Mouse (Mus musculus) lung, postnatal 0 days (tissue): Measurements from ENCODE around the gene Gm17304. TPM values are rescaled to one million over a fixed set of nuclear protein-coding genes. Genes with fewer than 3 reads are reported as not detected.

ENCODE experiments used
- ATAC-seq: fragments of 200-750 bp; cut with Nextera tagmentation; 2 replicates; pipeline ENCODE4 v1.8.0; 2017; ENCODE audit warnings: moderate library complexity
- DNase-seq: peaks from one replicate; pipeline ENCODE4 v3.0.0-alpha.2; 2016; ENCODE audit warnings: low spot score
- H3K27ac ChIP-seq: fragments of 300-500 bp; sonication (generic); 2 replicates; pipeline ENCODE4 v1.5.1; 2014; ENCODE audit warnings: antibody characterized with exemption, mild to moderate bottlenecking, low read length, mixed read lengths
- H3K27me3 ChIP-seq: fragments of 300-500 bp; sonication (generic); replicated peaks from 2 replicates; pipeline ENCODE4 v1.6.1; 2014; ENCODE audit warnings: low read length, mixed read lengths; ENCODE audit not compliant: insufficient read depth
- H3K36me3 ChIP-seq: fragments of 300-500 bp; sonication (generic); 2 replicates; pipeline ENCODE4 v1.6.1; 2014; ENCODE audit warnings: low read length, mixed read lengths; ENCODE audit not compliant: insufficient read depth
- H3K4me1 ChIP-seq: fragments of 300-500 bp; sonication (generic); 2 replicates; pipeline ENCODE4 v1.6.1; 2014; ENCODE audit warnings: antibody characterized with exemption, low read depth, low read length, mixed read lengths; ENCODE audit not compliant: insufficient read depth
- H3K4me2 ChIP-seq: fragments of 300-500 bp; sonication (generic); replicated peaks from 2 replicates; pipeline ENCODE4 v1.6.1; 2014; ENCODE audit warnings: low read depth, mild to moderate bottlenecking, low read length, moderate library complexity, mixed read lengths
- H3K4me3 ChIP-seq: fragments of 300-500 bp; sonication (generic); 2 replicates; pipeline ENCODE4 v1.5.1; 2014; ENCODE audit warnings: low read depth, low read length
- H3K9ac ChIP-seq: fragments of 300-500 bp; sonication (generic); replicated peaks from 2 replicates; pipeline ENCODE4 v1.6.1; 2014; ENCODE audit warnings: low read depth, mild to moderate bottlenecking
- H3K9me3 ChIP-seq: fragments of 300-500 bp; sonication (generic); 2 replicates; pipeline ENCODE4 v1.6.1; 2016; ENCODE audit warnings: low read length, mixed read lengths
- CTCF ChIP-seq: IDR thresholded peaks from 2 replicates; pipeline ENCODE4 v1.5.1; 2016; ENCODE audit warnings: antibody characterized with exemption, mild to moderate bottlenecking
- EP300 ChIP-seq: IDR thresholded peaks from 2 replicates; pipeline ENCODE4 v1.6.1; 2016; ENCODE audit warnings: antibody characterized with exemption, mild to moderate bottlenecking, control low read depth
- WGBS: fragments of 180-500 bp; shearing (Covaris S2); extraction: QIAGEN DNeasy Blood & Tissue Kit; methylation state at CpG from one replicate; pipeline ENCODE4 v1.1.7; 2014; 5-methylcytosine and 5-hydroxymethylcytosine counted together
- polyA plus RNA-seq: library from polyadenylated mRNA; unstranded; fragments of >200 nt; fragmentation: Nextera tagmentation; extraction: Ambion mirVana; gene quantifications from 2 replicates; pipeline ENCODE4 v1.2.1, GENCODE M21; 2015

The Gm17304 gene
- polyA plus RNA-seq, 1 experiment from 2014 or later = not detected

DNA sequence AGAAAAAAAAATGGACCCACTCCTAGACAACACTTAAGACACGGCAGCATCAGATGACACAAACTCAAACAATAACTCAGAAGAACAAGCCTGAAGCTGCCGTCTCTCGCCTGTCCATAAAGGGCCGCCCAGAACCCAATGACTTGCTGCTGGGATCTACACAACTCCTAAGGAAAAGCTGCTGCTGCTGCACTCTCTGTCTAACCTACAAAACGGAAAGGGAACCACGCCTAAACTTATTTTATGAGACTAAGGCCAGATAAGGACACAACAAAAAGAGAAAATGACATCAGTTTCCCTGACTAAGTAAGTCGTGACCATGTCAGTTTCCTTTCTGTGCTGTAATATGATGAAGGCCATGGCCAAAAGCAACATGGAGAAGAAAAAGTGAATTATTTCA lies 5.7 kb downstream of the Gm17304 start:
- Histone ChIP-seq H3K4me3 (no peak overlapping the region), H3K9ac (no peak overlapping the region), H3K4me1 (no peaks in the 10 kb centered on the region), H3K27ac (no peak overlapping the region), H3K27me3 (no peaks in the 10 kb centered on the region), H3K4me2 (no peak overlapping the region), H3K9me3 (no peaks in the 10 kb centered on the region), H3K36me3 (0 out of 2 replicates have a peak, but pooled peaks cover 9% of the 10 kb centered on the region)
- WGBS = 67% methylated on average over 7 of the region's 7 CpGs
- TF ChIP-seq CTCF (no peak), EP300 (no peak)
- DNase-seq (no peak), ATAC-seq (no peak; the same call in 1 of the 2 replicates)

DNA sequence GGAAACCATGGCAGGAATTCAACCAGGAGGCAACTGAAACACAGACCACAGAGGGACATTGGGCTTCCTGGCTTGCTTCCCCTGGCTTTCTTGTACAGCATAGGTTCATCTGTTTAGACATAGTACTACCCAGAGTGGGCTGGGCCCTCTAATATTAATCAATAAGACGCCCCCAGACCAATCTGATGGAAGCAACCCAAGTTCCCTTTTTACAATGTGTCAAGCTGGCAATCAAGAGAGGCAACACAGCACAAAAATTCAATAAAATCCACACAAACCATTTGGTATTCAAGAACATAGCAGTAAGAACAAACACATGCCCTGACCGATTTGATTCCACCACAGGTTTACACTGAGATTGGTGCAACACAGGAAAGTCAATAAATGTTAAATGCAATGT lies 6.1 kb downstream of the Gm17304 start:
- no peak for DNase-seq
- Histone ChIP-seq H3K27me3 (no peaks in the 10 kb centered on the region), H3K4me2 (no peak overlapping the region), H3K27ac (no peak overlapping the region), H3K9ac (no peak overlapping the region), H3K4me1 (no peaks in the 10 kb centered on the region), H3K9me3 (no peaks in the 10 kb centered on the region), H3K4me3 (no peak overlapping the region), H3K36me3 (0 out of 2 replicates have a peak, but pooled peaks cover 9% of the 10 kb centered on the region)
- TF ChIP-seq CTCF = no peak
- 94% methylated on average over 2 of the region's 2 CpGs for WGBS
- ATAC-seq = no peak

DNA sequence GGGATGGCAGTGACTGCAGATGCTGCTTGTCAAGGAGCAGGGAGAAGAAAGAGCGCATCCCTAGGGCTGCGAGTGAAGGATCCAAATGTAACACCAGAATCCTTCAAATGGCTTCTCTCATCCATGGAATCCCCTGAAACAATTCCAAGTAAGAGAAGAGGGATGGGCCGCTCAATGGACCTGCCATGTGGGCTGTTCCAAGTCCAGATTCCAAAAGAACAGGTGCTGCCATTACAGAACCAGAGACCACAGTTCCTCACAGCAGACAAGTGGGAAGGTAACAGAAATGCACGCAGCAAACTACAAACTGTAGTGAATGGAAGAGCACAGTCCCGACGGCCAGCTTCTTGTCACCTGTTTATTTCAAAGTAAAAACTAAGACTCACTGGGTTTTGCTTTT lies 11.5 kb downstream of the Gm17304 start:
- TF ChIP-seq CTCF (no peak), EP300 (no peak)
- Histone ChIP-seq H3K9ac (no peak overlapping the region), H3K36me3 (no peaks in the 10 kb centered on the region), H3K4me2 (no peak overlapping the region), H3K4me3 (no peak overlapping the region), H3K9me3 (no peaks in the 10 kb centered on the region), H3K27ac (no peak overlapping the region), H3K4me1 (no peaks in the 10 kb centered on the region), H3K27me3 (no peaks in the 10 kb centered on the region)
- DNase-seq (no peak), ATAC-seq (no peak)
- 90% methylated on average over 6 of the region's 6 CpGs for WGBS

DNA sequence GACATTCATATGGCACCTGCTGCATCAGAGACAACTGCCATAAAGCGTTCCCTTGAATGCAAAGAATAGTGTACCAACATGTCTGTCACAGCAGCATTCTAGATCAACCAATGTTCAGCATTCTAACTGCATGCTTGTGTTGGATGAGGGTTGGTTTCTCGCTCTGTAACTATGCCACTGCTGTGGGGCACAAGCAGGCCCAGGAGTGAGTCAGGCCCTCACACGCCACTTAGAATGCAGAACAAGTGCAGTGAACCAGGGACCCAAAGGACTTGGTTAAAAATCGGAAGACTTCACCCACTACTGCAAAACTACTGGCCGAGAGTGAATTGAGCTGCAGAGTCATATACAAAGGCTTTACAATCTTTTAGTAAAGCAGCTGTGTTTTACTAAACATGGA lies 13.3 kb downstream of the Gm17304 start:
- ATAC-seq (no peak), DNase-seq (no peak)
- no peaks in the 10 kb centered on the region for H3K9me3 ChIP-seq
- no peaks in the 10 kb centered on the region for H3K27me3 ChIP-seq
- TF ChIP-seq CTCF (no peak), EP300 (no peak)
- H3K9ac ChIP-seq = no peak overlapping the region
- no peaks in the 10 kb centered on the region for H3K36me3 ChIP-seq
- no peak overlapping the region for H3K4me3 ChIP-seq
- no peak overlapping the region for H3K27ac ChIP-seq
- H3K4me2 ChIP-seq = no peak overlapping the region
- WGBS = 91% methylated on average over 5 of the region's 5 CpGs
- H3K4me1 ChIP-seq = no peaks in the 10 kb centered on the region

DNA sequence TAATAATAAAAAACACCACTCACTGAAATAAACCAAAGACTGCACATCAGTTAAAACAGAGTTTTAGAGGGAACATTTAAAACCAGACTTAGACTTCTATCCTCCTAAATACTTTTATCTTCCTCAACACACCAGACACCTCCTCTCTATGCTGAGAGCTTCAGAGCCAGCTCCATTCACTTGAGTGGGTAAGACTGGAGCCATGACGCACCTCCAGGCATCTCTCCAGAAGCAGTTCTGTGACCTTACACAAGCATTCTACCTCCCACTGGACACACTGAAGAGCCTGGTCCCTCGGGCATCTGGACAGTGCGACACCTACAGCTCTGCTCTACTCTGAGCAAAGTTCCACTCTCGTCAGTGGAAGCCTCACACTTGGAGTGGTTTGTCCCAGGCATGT lies 14.4 kb downstream of the Gm17304 start:
- 86% methylated on average over 4 of the region's 4 CpGs for WGBS
- Histone ChIP-seq H3K9ac (no peak overlapping the region), H3K27ac (no peak overlapping the region), H3K36me3 (no peaks in the 10 kb centered on the region), H3K27me3 (no peaks in the 10 kb centered on the region), H3K4me3 (no peak overlapping the region), H3K4me1 (no peaks in the 10 kb centered on the region), H3K4me2 (no peak overlapping the region), H3K9me3 (no peaks in the 10 kb centered on the region)
- ATAC-seq (no peak), DNase-seq (no peak)
- no peak for TF ChIP-seq EP300
- TF ChIP-seq CTCF = no peak

DNA sequence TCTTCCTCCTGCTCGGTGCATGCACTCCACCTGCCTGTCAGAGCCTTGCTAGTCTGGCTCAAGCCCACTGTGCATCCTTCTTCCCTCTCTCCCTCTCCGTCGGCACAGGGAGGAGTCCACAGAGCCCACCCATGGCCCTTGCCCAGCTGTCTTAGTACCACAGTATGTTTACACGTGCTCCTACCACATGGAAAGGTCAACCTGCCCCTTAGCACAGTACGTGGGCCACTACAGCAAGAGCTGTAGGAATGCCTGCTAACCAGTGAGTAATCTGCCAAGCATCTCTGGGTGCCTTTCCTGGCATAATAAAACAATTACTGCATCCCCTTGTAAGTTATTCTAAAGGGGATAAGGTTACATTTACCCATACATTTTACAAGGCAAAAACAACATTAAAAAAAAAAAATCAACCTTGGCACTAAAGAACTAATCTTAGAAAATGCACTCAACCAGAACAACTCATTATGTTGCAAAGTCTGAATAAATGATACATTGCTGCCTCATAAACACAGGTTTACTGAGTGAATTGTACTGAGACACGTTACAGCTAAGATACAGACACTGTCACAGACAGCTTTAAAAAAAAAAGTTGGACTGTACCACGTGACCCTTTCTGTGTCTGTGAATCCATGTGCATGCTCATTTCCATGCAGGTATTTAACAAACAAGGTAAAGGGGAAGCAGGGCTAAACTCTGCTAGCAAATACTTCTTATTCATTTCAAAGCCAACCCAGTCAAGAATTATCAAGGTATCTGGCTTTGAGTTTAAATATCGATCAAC lies 19.7 kb downstream of the Gm17304 start:
- Histone ChIP-seq H3K4me1 (peaks cover 4% of the 10 kb centered on the region; the same call in 1 of the 2 replicates), H3K27ac (no peak overlapping the region), H3K27me3 (no peaks in the 10 kb centered on the region), H3K36me3 (no peaks in the 10 kb centered on the region), H3K9me3 (no peaks in the 10 kb centered on the region), H3K9ac (no peak overlapping the region), H3K4me3 (no peak overlapping the region), H3K4me2 (no peak overlapping the region)
- no peak for TF ChIP-seq CTCF
- TF ChIP-seq EP300 = no peak
- no peak for DNase-seq
- WGBS = 64% methylated on average over 8 of the region's 8 CpGs
- ATAC-seq = no peak
